Mouse (Mus musculus): ENCODE data around the gene Otud7a.

The Otud7a gene

GRCm38 (mm10) chr7:63773268-63773667 lies 328.7 kb downstream of the Otud7a start:
- no peak for DNase-seq (ENCODE audit: low read depth in 2 of 2, low spot score in 2 of 2)

GRCm38 (mm10) chr7:63774291-63774690 lies 329.7 kb downstream of the Otud7a start:
- no peak for DNase-seq (ENCODE audit: low read depth in 2 of 2, low spot score in 2 of 2)

GRCm38 (mm10) chr7:63777328-63777727 lies 332.8 kb downstream of the Otud7a start:
- no peak for DNase-seq (ENCODE audit: low read depth in 2 of 2, low spot score in 2 of 2)

GRCm38 (mm10) chr7:63780821-63781220 lies 336.3 kb downstream of the Otud7a start:
- DNase-seq (ENCODE audit: low read depth in 2 of 2, low spot score in 2 of 2) = no peak

GRCm38 (mm10) chr7:63789743-63790142 lies 345.2 kb downstream of the Otud7a start:
- DNase-seq (ENCODE audit: low read depth in 2 of 2, low spot score in 2 of 2) = no peak

- DNase-seq (ENCODE audit: low read depth in 2 of 2, low spot score in 2 of 2) = no peak
Observed at GRCm38 (mm10) chr7:63796001-63796632, 351.6 kb downstream of the Otud7a start.

- no peak for DNase-seq (ENCODE audit: low read depth in 2 of 2, low spot score in 2 of 2)
Observed at GRCm38 (mm10) chr7:63798446-63798845, 353.9 kb downstream of the Otud7a start.

GRCm38 (mm10) chr7:63799304-63799703 lies 354.8 kb downstream of the Otud7a start:
- no peak for DNase-seq (ENCODE audit: low read depth in 2 of 2, low spot score in 2 of 2)

GRCm38 (mm10) chr7:63802751-63803150 lies 358.2 kb downstream of the Otud7a start:
- no peak for DNase-seq (ENCODE audit: low read depth in 2 of 2, low spot score in 2 of 2)
